Mouse (Mus musculus) spleen, postnatal 36 days (tissue): Measurements from ENCODE around the gene Olfr98.
A peak's percentile ranks its signal among the peaks of the same experiment; 100 is the strongest.
"Not testable (repeated sequence)": the region's sequence is repeated elsewhere in the genome, so short reads cannot be mapped to it uniquely, and the experiment has no call there.

Experiments used
- DNase-seq, 2 experiments: peaks; one replicate each; pipeline ENCODE4 v3.0.0; 2022; ENCODE audit warnings: low spot score in 2 of 2, mixed read lengths in 1 of 2

The Olfr98 gene

GRCm38 (mm10) chr17:37263626-37264025 is at the start of gene Olfr98:
Gene Olfr98, minus strand, starts transcription at chr17:37263749.
- DNase-seq = no peak

- no peak for DNase-seq
These were observed 46.7 kb upstream of the Olfr98 start for GRCm38 (mm10) chr17:37310146-37310699.

- no peak for DNase-seq
These were observed 44.9 kb upstream of the Olfr98 start for GRCm38 (mm10) chr17:37308483-37308882.

- DNase-seq = no peak
These were observed 40.7 kb upstream of the Olfr98 start, which contains the start of gene Olfr101 for GRCm38 (mm10) chr17:37304213-37304612. Gene Olfr101, minus strand, starts transcription at chr17:37304313.

GRCm38 (mm10) chr17:37283360-37283759 is 19.8 kb upstream of the Olfr98 start, which contains the start of gene Olfr99:
Gene Olfr99, minus strand, starts transcription at chr17:37283460.
- no peak for DNase-seq

GRCm38 (mm10) chr17:37280331-37280730 is 16.8 kb upstream of the Olfr98 start:
- no peak for DNase-seq

GRCm38 (mm10) chr17:37276573-37276972 is 13.0 kb upstream of the Olfr98 start:
- no peak for DNase-seq

- DNase-seq = no peak
These were observed 12.2 kb upstream of the Olfr98 start for GRCm38 (mm10) chr17:37275626-37276248.

- DNase-seq = peak; percentile 74 to 79
These were observed 7.1 kb upstream of the Olfr98 start for GRCm38 (mm10) chr17:37270702-37271092.

- peak; percentile 87 to 93 for DNase-seq
These were observed 6.6 kb upstream of the Olfr98 start, which contains the start of gene H2-M3 for GRCm38 (mm10) chr17:37270058-37270701. Gene H2-M3, plus strand, starts transcription at chr17:37270220.

GRCm38 (mm10) chr17:37250544-37250943 is 13.0 kb downstream of the Olfr98 start:
- peak; percentile 6 to 22 for DNase-seq

GRCm38 (mm10) chr17:37249460-37249859 is 14.1 kb downstream of the Olfr98 start:
- no peak for DNase-seq

- DNase-seq = peak; percentile 73 to 81
These were observed 16.8 kb downstream of the Olfr98 start for GRCm38 (mm10) chr17:37246715-37247114.

- DNase-seq = no peak
These were observed 21.4 kb downstream of the Olfr98 start for GRCm38 (mm10) chr17:37242198-37242597.

- not testable (repeated sequence) for DNase-seq
These were observed 26.3 kb downstream of the Olfr98 start, which contains the start of gene Olfr97 for GRCm38 (mm10) chr17:37237230-37237629. Gene Olfr97, minus strand, starts transcription at chr17:37237330.

GRCm38 (mm10) chr17:37221879-37222278 is 41.7 kb downstream of the Olfr98 start:
- DNase-seq = no peak

- no peak for DNase-seq
These were observed 43.7 kb downstream of the Olfr98 start, which contains the start of gene Olfr96 for GRCm38 (mm10) chr17:37219846-37220245. Gene Olfr96, plus strand, starts transcription at chr17:37220146.

GRCm38 (mm10) chr17:37218486-37218885 is 45.1 kb downstream of the Olfr98 start:
- no peak for DNase-seq

GRCm38 (mm10) chr17:37213018-37213417 is 50.5 kb downstream of the Olfr98 start, which contains the start of gene Olfr95:
Gene Olfr95, minus strand, starts transcription at chr17:37213118.
- no peak for DNase-seq
